Mouse (Mus musculus) ES-E14 (cell line): ENCODE data around the gene Slfn14.

Experiments
- CHD2 ChIP-seq: IDR thresholded peaks from 2 replicates; pipeline ENCODE4 v1.6.1; 2014; ENCODE audit warnings: mild to moderate bottlenecking, low read depth, low read length, inconsistent platforms
- HCFC1 ChIP-seq: IDR thresholded peaks from 2 replicates; pipeline ENCODE4 v1.6.1; 2012; ENCODE audit warnings: low read length, inconsistent platforms, borderline replicate concordance; ENCODE audit not compliant: insufficient read depth
- MAFK ChIP-seq: IDR thresholded peaks from 2 replicates; pipeline ENCODE4 v1.6.1; 2014; ENCODE audit warnings: mild to moderate bottlenecking, low read depth, low read length, inconsistent platforms; ENCODE audit not compliant: insufficient read depth
- ZC3H11A ChIP-seq: IDR thresholded peaks from 2 replicates; pipeline ENCODE4 v1.6.1; 2012; ENCODE audit warnings: low read depth, mild to moderate bottlenecking, inconsistent platforms, low read length, borderline replicate concordance
- ZNF384 ChIP-seq: IDR thresholded peaks from 2 replicates; pipeline ENCODE4 v1.6.1; 2012; ENCODE audit warnings: low read depth, low read length, inconsistent platforms

DNA sequence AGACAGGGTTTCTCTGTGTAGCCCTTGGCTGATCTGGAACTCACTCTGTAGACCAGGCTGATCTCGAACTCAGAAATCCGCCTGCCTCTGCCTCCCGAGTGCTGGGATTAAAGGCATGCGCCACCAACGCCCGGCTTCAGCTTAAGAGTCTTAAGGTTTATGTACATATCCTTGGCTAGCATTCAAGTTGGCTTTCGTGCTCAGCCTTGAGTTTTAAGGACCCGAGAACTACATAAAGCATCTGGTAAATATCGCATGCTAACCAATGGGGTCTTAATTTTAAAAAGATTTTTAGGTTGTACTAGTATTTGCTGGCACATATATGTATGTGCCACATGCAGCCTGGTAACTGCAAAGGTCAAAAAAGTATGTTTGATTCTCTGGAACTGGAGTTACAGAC, 13.2 kb upstream of the Slfn14 start:
- TF ChIP-seq CHD2 (no peak), MAFK (no peak), ZNF384 (no peak), ZC3H11A (no peak), HCFC1 (no peak)
